Mouse (Mus musculus): ENCODE measurements around the gene F2r. TPM values are rescaled to one million over a fixed set of nuclear protein-coding genes. Genes with fewer than 3 reads are reported as not detected.

F2r gene
- polyA plus RNA-seq, 1 experiment: 23.6 TPM

DNA sequence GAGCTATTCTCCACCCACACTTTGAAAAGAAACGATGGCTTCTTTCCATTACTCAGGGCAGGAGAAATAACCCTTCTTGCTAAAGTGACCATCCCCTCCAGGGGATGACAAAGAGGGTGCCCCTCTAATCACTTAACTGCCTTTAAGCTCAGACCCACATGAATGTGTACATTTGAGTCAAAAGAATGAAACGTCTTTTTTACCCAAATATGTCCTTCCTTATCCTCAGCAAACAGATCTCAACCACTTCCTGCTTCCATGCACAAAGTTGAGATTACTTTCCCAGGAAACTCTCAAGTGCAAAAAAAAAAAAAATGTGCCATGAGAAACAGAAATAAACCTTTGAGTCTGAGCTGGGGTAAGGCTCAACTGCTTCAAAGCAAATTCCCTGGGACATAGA is 16.2 kb upstream of the F2r start:
- TF ChIP-seq CEBPB (IDR thresholded peaks at IDR 0.05; ENCODE audit: insufficient read depth, poor library complexity, severe bottlenecking): no peak
- Histone ChIP-seq H3K79me2 (ENCODE audit: control insufficient read depth, insufficient read depth) (no peaks in the 10 kb centered on the region), H3K27me3 (ENCODE audit: control insufficient read depth, insufficient read depth, insufficient read length) (no peaks in the 10 kb centered on the region), H3K4me3 (no peak overlapping the region), H3ac (ENCODE audit: control insufficient read depth, insufficient read length) (no peak overlapping the region), H3K36me3 (ENCODE audit: control insufficient read depth, insufficient read depth) (no peaks in the 10 kb centered on the region), H3K4me2 (ENCODE audit: low read depth) (peak overlapping the region; percentile 58)

DNA sequence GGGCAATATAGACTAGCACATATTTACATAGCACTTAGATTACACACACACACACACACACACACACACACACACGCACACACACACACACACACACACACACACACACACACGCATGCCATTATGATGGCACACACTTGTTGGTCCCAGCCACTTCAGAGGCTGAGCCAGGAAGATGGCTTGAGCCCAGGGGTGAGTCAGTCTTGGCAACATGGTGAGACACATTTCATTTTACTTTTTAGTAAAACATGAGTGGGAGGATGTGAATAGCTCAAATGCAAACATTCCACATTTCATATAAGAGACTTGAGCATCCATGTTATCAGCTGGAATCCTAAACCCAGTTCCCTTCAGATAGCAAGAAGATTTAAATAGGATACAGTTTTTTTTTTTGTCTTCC is 15.1 kb upstream of the F2r start:
- Histone ChIP-seq H3ac (ENCODE audit: control insufficient read depth, insufficient read length) (no peak overlapping the region), H3K27me3 (ENCODE audit: control insufficient read depth, insufficient read depth, insufficient read length) (no peaks in the 10 kb centered on the region), H3K4me2 (ENCODE audit: low read depth) (no peak overlapping the region), H3K79me2 (ENCODE audit: control insufficient read depth, insufficient read depth) (no peaks in the 10 kb centered on the region), H3K4me3 (no peak overlapping the region), H3K36me3 (ENCODE audit: control insufficient read depth, insufficient read depth) (no peaks in the 10 kb centered on the region)
- TF ChIP-seq POLR2A (IDR thresholded peaks at IDR 0.05; ENCODE audit: insufficient read length, low read depth) (no peak), TCF12 (IDR thresholded peaks at IDR 0.05; ENCODE audit: insufficient read depth, poor library complexity, severe bottlenecking) (no peak), REST (IDR thresholded peaks at IDR 0.05; ENCODE audit: insufficient read depth, insufficient read length) (no peak), MYOD1 (IDR thresholded peaks at IDR 0.05; ENCODE audit: control insufficient read depth in 1 of 3, insufficient read length in 2 of 3, low read depth in 2 of 3) (no peak), E2F4 (IDR thresholded peaks at IDR 0.05; ENCODE audit: insufficient read depth) (no peak), MYOG (IDR thresholded peaks at IDR 0.05; ENCODE audit: control insufficient read depth in 1 of 3, insufficient read depth in 1 of 3, insufficient read length in 2 of 3, low read depth in 2 of 3) (no peak), USF1 (IDR thresholded peaks at IDR 0.05; ENCODE audit: low read depth) (no peak), MAX (IDR thresholded peaks at IDR 0.05; ENCODE audit: low read depth) (no peak), POLR2AphosphoS2 (IDR thresholded peaks at IDR 0.05; ENCODE audit: insufficient read length, low read depth) (no peak), CEBPB (IDR thresholded peaks at IDR 0.05; ENCODE audit: insufficient read depth, poor library complexity, severe bottlenecking) (no peak), SRF (IDR thresholded peaks at IDR 0.05; ENCODE audit: control insufficient read depth, insufficient read length, low read depth) (no peak), TCF3 (IDR thresholded peaks at IDR 0.05; ENCODE audit: insufficient read length, low read depth) (no peak)

DNA sequence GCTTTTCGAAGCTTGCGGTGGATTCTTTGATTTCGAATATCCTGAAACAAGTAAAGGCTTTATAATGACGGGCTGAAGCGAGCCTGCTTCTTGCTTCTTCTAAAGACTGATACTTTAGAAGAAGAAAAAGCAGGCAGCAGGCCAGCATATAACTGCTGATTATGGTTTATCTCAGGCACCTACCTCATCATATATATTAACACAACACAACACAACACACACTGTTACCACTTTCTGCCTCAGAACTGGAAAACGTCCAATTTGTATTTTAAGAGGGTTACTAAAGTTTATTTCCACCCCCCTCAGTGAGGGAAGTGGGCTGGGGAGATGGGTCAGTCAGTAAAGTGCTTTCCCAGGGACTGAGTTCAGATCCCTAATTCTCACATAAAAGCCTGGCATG is 13.9 kb upstream of the F2r start:
- H3ac ChIP-seq (ENCODE audit: control insufficient read depth, insufficient read length): no peak overlapping the region
- no peak overlapping the region for H3K4me3 ChIP-seq

DNA sequence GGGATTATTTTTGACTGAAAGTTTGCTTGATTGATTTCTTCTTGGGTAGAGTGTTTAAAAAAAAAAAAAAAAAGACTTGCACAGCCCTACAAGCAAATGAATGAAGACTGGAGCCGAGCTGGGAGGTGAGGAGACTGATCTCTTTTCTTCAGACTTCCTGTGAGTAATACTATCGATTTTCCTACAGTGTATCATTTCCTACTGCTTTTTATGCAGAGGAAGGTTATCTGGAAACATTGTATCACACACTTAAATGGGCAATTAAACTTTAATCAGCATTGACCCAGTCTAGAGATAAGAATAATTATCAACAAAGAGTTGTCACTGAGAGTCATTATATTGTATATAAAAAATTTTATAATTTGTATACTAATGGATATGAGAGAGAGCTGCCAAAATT is 12.5 kb upstream of the F2r start:
- H3K4me3 ChIP-seq: no peak overlapping the region
- TF ChIP-seq MYOD1 (IDR thresholded peaks at IDR 0.05; ENCODE audit: control insufficient read depth in 1 of 3, insufficient read length in 2 of 3, low read depth in 2 of 3): no peak
- TF ChIP-seq USF1 (IDR thresholded peaks at IDR 0.05; ENCODE audit: low read depth): no peak
- TF ChIP-seq SRF (IDR thresholded peaks at IDR 0.05; ENCODE audit: control insufficient read depth, insufficient read length, low read depth): no peak
- TF ChIP-seq E2F4 (IDR thresholded peaks at IDR 0.05; ENCODE audit: insufficient read depth): no peak
- no peak for TF ChIP-seq POLR2A (IDR thresholded peaks at IDR 0.05; ENCODE audit: insufficient read length, low read depth)
- TF ChIP-seq CEBPB (IDR thresholded peaks at IDR 0.05; ENCODE audit: insufficient read depth, poor library complexity, severe bottlenecking): no peak
- TF ChIP-seq POLR2AphosphoS2 (IDR thresholded peaks at IDR 0.05; ENCODE audit: insufficient read length, low read depth): no peak
- no peak for TF ChIP-seq TCF12 (IDR thresholded peaks at IDR 0.05; ENCODE audit: insufficient read depth, poor library complexity, severe bottlenecking)
- TF ChIP-seq MYOG (IDR thresholded peaks at IDR 0.05; ENCODE audit: control insufficient read depth in 1 of 3, insufficient read depth in 1 of 3, insufficient read length in 2 of 3, low read depth in 2 of 3): no peak
- TF ChIP-seq MAX (IDR thresholded peaks at IDR 0.05; ENCODE audit: low read depth): no peak
- TF ChIP-seq TCF3 (IDR thresholded peaks at IDR 0.05; ENCODE audit: insufficient read length, low read depth): no peak
- TF ChIP-seq REST (IDR thresholded peaks at IDR 0.05; ENCODE audit: insufficient read depth, insufficient read length): no peak
- H3K36me3 ChIP-seq (ENCODE audit: control insufficient read depth, insufficient read depth): no peaks in the 10 kb centered on the region
- no peak overlapping the region for H3ac ChIP-seq (ENCODE audit: control insufficient read depth, insufficient read length)
- H3K79me2 ChIP-seq (ENCODE audit: control insufficient read depth, insufficient read depth): no peaks in the 10 kb centered on the region
- no peaks in the 10 kb centered on the region for H3K27me3 ChIP-seq (ENCODE audit: control insufficient read depth, insufficient read depth, insufficient read length)
- no peak overlapping the region for H3K4me2 ChIP-seq (ENCODE audit: low read depth)

More for the DNA sequence above, 13.9 kb upstream of the F2r start:
- Histone ChIP-seq H3K4me2 (ENCODE audit: low read depth) (no peak overlapping the region), H3K79me2 (ENCODE audit: control insufficient read depth, insufficient read depth) (no peaks in the 10 kb centered on the region), H3K27me3 (ENCODE audit: control insufficient read depth, insufficient read depth, insufficient read length) (no peaks in the 10 kb centered on the region), H3K36me3 (ENCODE audit: control insufficient read depth, insufficient read depth) (no peaks in the 10 kb centered on the region)
- TF ChIP-seq REST (IDR thresholded peaks at IDR 0.05; ENCODE audit: insufficient read depth, insufficient read length): no peak
- TF ChIP-seq MYOG (IDR thresholded peaks at IDR 0.05; ENCODE audit: control insufficient read depth in 1 of 3, insufficient read depth in 1 of 3, insufficient read length in 2 of 3, low read depth in 2 of 3): no peak
- TF ChIP-seq CEBPB (IDR thresholded peaks at IDR 0.05; ENCODE audit: insufficient read depth, poor library complexity, severe bottlenecking): no peak
- TF ChIP-seq TCF3 (IDR thresholded peaks at IDR 0.05; ENCODE audit: insufficient read length, low read depth): no peak
- no peak for TF ChIP-seq MYOD1 (IDR thresholded peaks at IDR 0.05; ENCODE audit: control insufficient read depth in 1 of 3, insufficient read length in 2 of 3, low read depth in 2 of 3)
- no peak for TF ChIP-seq POLR2A (IDR thresholded peaks at IDR 0.05; ENCODE audit: insufficient read length, low read depth)
- no peak for TF ChIP-seq E2F4 (IDR thresholded peaks at IDR 0.05; ENCODE audit: insufficient read depth)
- TF ChIP-seq POLR2AphosphoS2 (IDR thresholded peaks at IDR 0.05; ENCODE audit: insufficient read length, low read depth): no peak
- no peak for TF ChIP-seq MAX (IDR thresholded peaks at IDR 0.05; ENCODE audit: low read depth)
- TF ChIP-seq SRF (IDR thresholded peaks at IDR 0.05; ENCODE audit: control insufficient read depth, insufficient read length, low read depth): no peak
- no peak for TF ChIP-seq USF1 (IDR thresholded peaks at IDR 0.05; ENCODE audit: low read depth)
- no peak for TF ChIP-seq TCF12 (IDR thresholded peaks at IDR 0.05; ENCODE audit: insufficient read depth, poor library complexity, severe bottlenecking)

DNA sequence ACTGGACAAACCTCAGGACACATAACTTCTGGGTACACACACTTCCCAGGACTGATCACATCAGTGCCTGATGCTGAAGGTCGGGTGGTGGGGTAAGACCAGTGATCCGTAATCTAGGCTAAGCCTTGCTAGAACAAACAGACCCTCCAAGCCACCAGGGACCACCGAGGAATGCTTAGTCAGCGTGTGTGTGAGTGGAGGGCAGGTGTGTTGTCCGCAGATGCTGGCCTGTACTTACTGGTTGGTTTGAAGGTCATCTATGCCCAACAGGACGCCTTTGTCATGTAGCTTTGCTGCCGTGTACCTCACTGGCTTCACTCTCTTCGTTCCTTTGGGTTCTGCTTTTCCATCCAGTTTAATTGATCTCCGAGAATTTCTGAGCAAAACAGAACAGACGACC is 11.5 kb upstream of the F2r start:
- Histone ChIP-seq H3K27me3 (ENCODE audit: control insufficient read depth, insufficient read depth, insufficient read length) (no peaks in the 10 kb centered on the region), H3K4me2 (ENCODE audit: low read depth) (no peak overlapping the region), H3ac (ENCODE audit: control insufficient read depth, insufficient read length) (no peak overlapping the region), H3K36me3 (ENCODE audit: control insufficient read depth, insufficient read depth) (no peaks in the 10 kb centered on the region), H3K4me3 (no peak overlapping the region), H3K79me2 (ENCODE audit: control insufficient read depth, insufficient read depth) (no peaks in the 10 kb centered on the region)
- TF ChIP-seq USF1 (IDR thresholded peaks at IDR 0.05; ENCODE audit: low read depth): no peak
- no peak for TF ChIP-seq POLR2A (IDR thresholded peaks at IDR 0.05; ENCODE audit: insufficient read length, low read depth)
- no peak for TF ChIP-seq POLR2AphosphoS2 (IDR thresholded peaks at IDR 0.05; ENCODE audit: insufficient read length, low read depth)
- TF ChIP-seq CEBPB (IDR thresholded peaks at IDR 0.05; ENCODE audit: insufficient read depth, poor library complexity, severe bottlenecking): no peak
- no peak for TF ChIP-seq MAX (IDR thresholded peaks at IDR 0.05; ENCODE audit: low read depth)
- TF ChIP-seq MYOG (IDR thresholded peaks at IDR 0.05; ENCODE audit: control insufficient read depth in 1 of 3, insufficient read depth in 1 of 3, insufficient read length in 2 of 3, low read depth in 2 of 3): no peak
- no peak for TF ChIP-seq MYOD1 (IDR thresholded peaks at IDR 0.05; ENCODE audit: control insufficient read depth in 1 of 3, insufficient read length in 2 of 3, low read depth in 2 of 3)
- no peak for TF ChIP-seq REST (IDR thresholded peaks at IDR 0.05; ENCODE audit: insufficient read depth, insufficient read length)
- no peak for TF ChIP-seq TCF12 (IDR thresholded peaks at IDR 0.05; ENCODE audit: insufficient read depth, poor library complexity, severe bottlenecking)
- no peak for TF ChIP-seq SRF (IDR thresholded peaks at IDR 0.05; ENCODE audit: control insufficient read depth, insufficient read length, low read depth)
- TF ChIP-seq E2F4 (IDR thresholded peaks at IDR 0.05; ENCODE audit: insufficient read depth): no peak
- TF ChIP-seq TCF3 (IDR thresholded peaks at IDR 0.05; ENCODE audit: insufficient read length, low read depth): no peak

Measured in myocyte (in vitro differentiated cells).